Mouse (Mus musculus) midbrain, embryonic 13.5 days (tissue): Measurements from ENCODE around the gene Nanos3. TPM values are rescaled to one million over a fixed set of nuclear protein-coding genes. Genes with fewer than 3 reads are reported as not detected.

Source experiments
- ATAC-seq: fragments of 200-750 bp; cut with Nextera tagmentation; 2 replicates; pipeline ENCODE4 v1.8.0; 2017; ENCODE audit warnings: mild to moderate bottlenecking, moderate TSS enrichment, moderate library complexity
- H3K27ac ChIP-seq: fragments of 300-500 bp; sonication (generic); 2 replicates; pipeline ENCODE4 v1.5.1; 2015; ENCODE audit warnings: inconsistent platforms, mild to moderate bottlenecking, moderate library complexity
- H3K27me3 ChIP-seq: fragments of 300-500 bp; sonication (generic); 2 replicates; pipeline ENCODE4 v1.6.1; 2015; ENCODE audit warnings: mild to moderate bottlenecking, inconsistent platforms
- H3K36me3 ChIP-seq: fragments of 300-500 bp; sonication (generic); 2 replicates; pipeline ENCODE4 v1.6.1; 2015; ENCODE audit warnings: mild to moderate bottlenecking, inconsistent platforms
- H3K4me1 ChIP-seq: fragments of 300-500 bp; sonication (generic); replicated peaks from 2 replicates; pipeline ENCODE4 v1.6.1; 2015; ENCODE audit warnings: inconsistent platforms
- H3K4me2 ChIP-seq: fragments of 300-500 bp; sonication (generic); replicated peaks from 2 replicates; pipeline ENCODE4 v1.6.1; 2015; ENCODE audit warnings: moderate library complexity, mild to moderate bottlenecking, inconsistent platforms
- H3K4me3 ChIP-seq: fragments of 300-500 bp; sonication (generic); replicated peaks from 2 replicates; pipeline ENCODE4 v1.5.1; 2015; ENCODE audit warnings: mild to moderate bottlenecking, inconsistent platforms
- H3K9ac ChIP-seq: fragments of 300-500 bp; sonication (generic); replicated peaks from 2 replicates; pipeline ENCODE4 v1.6.1; 2015; ENCODE audit warnings: mild to moderate bottlenecking, inconsistent platforms
- H3K9me3 ChIP-seq: fragments of 300-500 bp; sonication (generic); 2 replicates; pipeline ENCODE4 v1.6.1; 2016; ENCODE audit warnings: mild to moderate bottlenecking, inconsistent platforms
- WGBS: fragments of 180-500 bp; shearing (Covaris S2); methylation state at CpG from one replicate; pipeline ENCODE4 v1.1.7; 2015; 5-methylcytosine and 5-hydroxymethylcytosine counted together
- microRNA counts: library from miRNA; unstranded; fragments of <30 nt; microRNA quantifications from one replicate; lab custom pipeline; 2016
- microRNA-seq: library from miRNA; unstranded; fragments of <30 nt; microRNA quantifications from one replicate; pipeline ENCODE4, GENCODE M21; 2016
- polyA plus RNA-seq: library from polyadenylated mRNA; unstranded; fragments of >200 nt; fragmentation: Nextera tagmentation; extraction: Ambion mirVana; gene quantifications from 2 replicates; pipeline ENCODE4 v1.2.1, GENCODE M21; 2015

The Nanos3 gene
- polyA plus RNA-seq, 1 experiment from 2014 or later, result 8.8 TPM

GRCm38 (mm10) chr8:84140838-84141237 lies 44.2 kb downstream of the Nanos3 start:
- Histone ChIP-seq H3K4me3 (no peak overlapping the region), H3K9me3 (no peaks in the 10 kb centered on the region), H3K27ac (no peak overlapping the region), H3K27me3 (no peaks in the 10 kb centered on the region), H3K4me1 (peaks cover 2% of the 10 kb centered on the region; the same call in 1 of the 2 replicates), H3K9ac (no peak overlapping the region), H3K4me2 (no peak overlapping the region), H3K36me3 (peaks cover 93% of the 10 kb centered on the region)
- 89% methylated on average over 4 of the region's 4 CpGs for WGBS
- ATAC-seq, result 0 out of 2 replicates have a peak, but pooled peaks have one; percentile 9

- H3K36me3 ChIP-seq, result peaks cover 99% of the 10 kb centered on the region
- H3K9me3 ChIP-seq, result no peaks in the 10 kb centered on the region
- no peak for ATAC-seq
- no peak overlapping the region for H3K4me2 ChIP-seq
- no peak overlapping the region for H3K27ac ChIP-seq
- H3K4me1 ChIP-seq, result no peaks in the 10 kb centered on the region
- no peaks in the 10 kb centered on the region for H3K27me3 ChIP-seq
- H3K4me3 ChIP-seq, result no peak overlapping the region
- WGBS, result 93% methylated on average over 3 of the region's 3 CpGs
- H3K9ac ChIP-seq, result no peak overlapping the region
Observed at GRCm38 (mm10) chr8:84137848-84138247, 47.2 kb downstream of the Nanos3 start.

- no peak for ATAC-seq
- H3K4me1 ChIP-seq, result peaks cover 5% of the 10 kb centered on the region; the same call in 1 of the 2 replicates
- H3K36me3 ChIP-seq, result peaks cover 65% of the 10 kb centered on the region
- 90% methylated on average over 8 of the region's 8 CpGs for WGBS
- H3K27ac ChIP-seq, result no peak overlapping the region
- no peaks in the 10 kb centered on the region for H3K27me3 ChIP-seq
- H3K9me3 ChIP-seq, result no peaks in the 10 kb centered on the region
- H3K4me3 ChIP-seq, result no peak overlapping the region
- no peak overlapping the region for H3K9ac ChIP-seq
- no peak overlapping the region for H3K4me2 ChIP-seq
Observed at GRCm38 (mm10) chr8:84132225-84132624, 52.8 kb downstream of the Nanos3 start.

GRCm38 (mm10) chr8:84130806-84131205 lies 54.2 kb downstream of the Nanos3 start:
- WGBS, result 40% methylated on average over 30 of the region's 30 CpGs
- H3K9ac ChIP-seq, result peak overlapping the region; percentile 28; the same call in 1 of the 2 replicates
- H3K9me3 ChIP-seq, result no peaks in the 10 kb centered on the region
- H3K4me3 ChIP-seq, result no peak overlapping the region
- peaks cover 5% of the 10 kb centered on the region; the same call in 1 of the 2 replicates for H3K4me1 ChIP-seq
- ATAC-seq, result 0 out of 2 replicates have a peak, but pooled peaks have one; percentile 19
- peaks cover 51% of the 10 kb centered on the region for H3K36me3 ChIP-seq
- H3K27me3 ChIP-seq, result no peaks in the 10 kb centered on the region
- no peak overlapping the region for H3K27ac ChIP-seq
- H3K4me2 ChIP-seq, result no peak overlapping the region

GRCm38 (mm10) chr8:84128277-84128676 lies 56.7 kb downstream of the Nanos3 start:
- peaks cover 25% of the 10 kb centered on the region for H3K36me3 ChIP-seq
- WGBS, result 76% methylated on average over 8 of the region's 8 CpGs
- H3K27me3 ChIP-seq, result no peaks in the 10 kb centered on the region
- H3K4me2 ChIP-seq, result no peak overlapping the region
- no peak overlapping the region for H3K4me3 ChIP-seq
- H3K9ac ChIP-seq, result no peak overlapping the region; the same call in 1 of the 2 replicates
- no peak for ATAC-seq
- no peaks in the 10 kb centered on the region for H3K9me3 ChIP-seq
- H3K4me1 ChIP-seq, result peaks cover 10% of the 10 kb centered on the region; the same call in 1 of the 2 replicates
- no peak overlapping the region for H3K27ac ChIP-seq

- Histone ChIP-seq H3K9me3 (no peaks in the 10 kb centered on the region), H3K27me3 (no peaks in the 10 kb centered on the region), H3K27ac (no peak overlapping the region), H3K36me3 (peaks cover 16% of the 10 kb centered on the region), H3K9ac (no peak overlapping the region), H3K4me1 (peaks cover 10% of the 10 kb centered on the region; the same call in 1 of the 2 replicates), H3K4me2 (no peak overlapping the region), H3K4me3 (no peak overlapping the region)
- WGBS, result 75% methylated on average over 17 of the region's 17 CpGs
- ATAC-seq, result no peak
Observed at GRCm38 (mm10) chr8:84127202-84127901, 57.7 kb downstream of the Nanos3 start.

- Histone ChIP-seq H3K4me3 (no peak overlapping the region), H3K9me3 (no peaks in the 10 kb centered on the region), H3K27ac (no peak overlapping the region), H3K4me1 (peaks cover 10% of the 10 kb centered on the region; the same call in 1 of the 2 replicates), H3K36me3 (peaks cover 10% of the 10 kb centered on the region; the same call in 1 of the 2 replicates), H3K27me3 (no peaks in the 10 kb centered on the region), H3K9ac (no peak overlapping the region), H3K4me2 (no peak overlapping the region)
- ATAC-seq, result no peak
- 73% methylated on average over 2 of the region's 2 CpGs for WGBS
Observed at GRCm38 (mm10) chr8:84126742-84127141, 58.3 kb downstream of the Nanos3 start.

- no peak within 1 kb of the TSS for H3K27ac ChIP-seq
- H3K36me3 ChIP-seq, result 0 out of 2 replicates have a peak, but pooled peaks cover 2% of the 10 kb centered on the region
- 0 out of 2 replicates have a peak within 1 kb of the TSS, but pooled peaks have one; percentile 28 for H3K9ac ChIP-seq
- H3K4me2 ChIP-seq, result no peak within 1 kb of the TSS
- peaks cover 6% of the 10 kb centered on the region; the same call in 1 of the 2 replicates for H3K4me1 ChIP-seq
- H3K4me3 ChIP-seq, result no peak within 1 kb of the TSS
- 52% methylated on average over 9 of the region's 9 CpGs for WGBS
- no peaks in the 10 kb centered on the region for H3K27me3 ChIP-seq
- no peaks in the 10 kb centered on the region for H3K9me3 ChIP-seq
- ATAC-seq, result no peak
Observed at GRCm38 (mm10) chr8:84125656-84126055, 59.4 kb downstream of the Nanos3 start, which contains the start of gene Podnl1. Podnl1 (plus strand) TSS chr8:84125989.

MicroRNAs encoded within 50 kb of the gene (microRNA counts, 519-probe panel; counts per million panel counts)
- microRNA mmu-miR-181c (lab: Ali Mortazavi, UCI) (3,934 counts per million, percentile 73 among the panel's probes with 10 or more counts), microRNA mmu-miR-23a (lab: Ali Mortazavi, UCI) (4,482 counts per million, percentile 81 among the panel's probes with 10 or more counts), microRNA mmu-miR-27a (lab: Ali Mortazavi, UCI) (5,010 counts per million, percentile 87 among the panel's probes with 10 or more counts)

Small RNAs within 50 kb of the gene (microRNA-seq; reads per million reads assigned to microRNA genes)
- gene Gm25110, result not detected
- 18,802 reads per million, percentile 97 among the genes with 10 or more reads in this experiment for gene Mir181c
- gene Mir181d, result 9,842 reads per million, percentile 96 among the genes with 10 or more reads in this experiment
- 3,346 reads per million, percentile 87 among the genes with 10 or more reads in this experiment for gene Mir23a
- not detected for gene Mir24-2
- gene Mir27a, result 48.2 reads per million, percentile 45 among the genes with 10 or more reads in this experiment
- gene Mir3074-2, result not detected

Other genes with a start within 250 kb of the Nanos3 start
- 0.70 and 0.94 TPM in 2 replicates for gene Gm10644, start 230.0 kb downstream of the Nanos3 start, polyA plus RNA-seq
- gene Asf1b, start 229.7 kb downstream of the Nanos3 start, polyA plus RNA-seq, result 25.0 and 25.7 TPM in 2 replicates
- gene Prkaca, start 212.2 kb downstream of the Nanos3 start, polyA plus RNA-seq, result 177 and 189 TPM in 2 replicates
- 7.7 and 8.7 TPM in 2 replicates for gene Samd1, start 187.5 kb downstream of the Nanos3 start, polyA plus RNA-seq
- gene 1700067K01Rik, start 183.7 kb downstream of the Nanos3 start, polyA plus RNA-seq, result 0.26 and 0.89 TPM in 2 replicates
- gene 2210011C24Rik, start 173.0 kb downstream of the Nanos3 start, polyA plus RNA-seq, result 0.19 TPM in 1 of 2 replicates, not detected in the other
- gene Palm3, start 163.7 kb downstream of the Nanos3 start, polyA plus RNA-seq, result 2.0 and 3.4 TPM in 2 replicates
- gene Il27ra, start 142.6 kb downstream of the Nanos3 start, polyA plus RNA-seq, result 0.23 and 0.26 TPM in 2 replicates
- gene Rln3, start 140.2 kb downstream of the Nanos3 start, polyA plus RNA-seq, result not detected in 2 replicates
- gene Gm10643, start 120.1 kb downstream of the Nanos3 start, polyA plus RNA-seq, result 1.8 and 2.1 TPM in 2 replicates
- gene Rfx1, start 118.4 kb downstream of the Nanos3 start, polyA plus RNA-seq, result 9.8 and 10.0 TPM in 2 replicates
- gene Dcaf15, start 80.4 kb downstream of the Nanos3 start, polyA plus RNA-seq, result 21.0 and 23.3 TPM in 2 replicates
- 0.44 and 0.57 TPM in 2 replicates for gene Podnl1, start 59.2 kb downstream of the Nanos3 start, polyA plus RNA-seq
- 24.5 and 24.7 TPM in 2 replicates for gene Cc2d1a, start 37.3 kb downstream of the Nanos3 start, polyA plus RNA-seq
- 2.3 and 2.7 TPM in 2 replicates for gene 4930432K21Rik, start 37.2 kb downstream of the Nanos3 start, polyA plus RNA-seq
- gene Zswim4, start 51.8 kb upstream of the Nanos3 start, polyA plus RNA-seq, result 44.9 and 47.4 TPM in 2 replicates
- 261 and 273 TPM in 2 replicates for gene D8Ertd738e, start 64.5 kb upstream of the Nanos3 start, polyA plus RNA-seq
- 49.7 and 57.5 TPM in 2 replicates for gene Mri1, start 72.1 kb upstream of the Nanos3 start, polyA plus RNA-seq
- 22.3 and 24.0 TPM in 2 replicates for gene Ccdc130, start 85.2 kb upstream of the Nanos3 start, polyA plus RNA-seq
- 18.6 and 19.0 TPM in 2 replicates for gene Cacna1a, start 203.2 kb upstream of the Nanos3 start, polyA plus RNA-seq